Mouse (Mus musculus) forebrain, embryonic 12.5 days (tissue): Measurements from ENCODE around the gene Cyfip2. TPM values are rescaled to one million over a fixed set of nuclear protein-coding genes. Genes with fewer than 3 reads are reported as not detected.
A peak's percentile ranks its signal among the peaks of the same experiment; 100 is the strongest.

Experiments used
- ATAC-seq: fragments of 200-750 bp; cut with Nextera tagmentation; 2 replicates; pipeline ENCODE4 v1.8.0; 2017; ENCODE audit warnings: moderate TSS enrichment; ENCODE audit not compliant: low FRiP score
- H3K27ac ChIP-seq: fragments of 300-500 bp; sonication (generic); 2 replicates; pipeline ENCODE4 v1.5.1; 2016; ENCODE audit warnings: mild to moderate bottlenecking
- H3K27me3 ChIP-seq: fragments of 300-500 bp; sonication (generic); 2 replicates; pipeline ENCODE4 v1.6.1; 2016; ENCODE audit warnings: mild to moderate bottlenecking
- H3K36me3 ChIP-seq: fragments of 300-500 bp; sonication (generic); replicated peaks from 2 replicates; pipeline ENCODE4 v1.6.1; 2016; ENCODE audit warnings: mild to moderate bottlenecking
- H3K4me1 ChIP-seq: fragments of 300-500 bp; sonication (generic); 2 replicates; pipeline ENCODE4 v1.6.1; 2016
- H3K4me2 ChIP-seq: fragments of 300-500 bp; sonication (generic); 2 replicates; pipeline ENCODE4 v1.6.1; 2016; ENCODE audit warnings: mild to moderate bottlenecking, moderate library complexity
- H3K4me3 ChIP-seq: fragments of 300-500 bp; sonication (generic); replicated peaks from 2 replicates; pipeline ENCODE4 v1.5.1; 2016; ENCODE audit warnings: mild to moderate bottlenecking
- H3K9ac ChIP-seq: fragments of 300-500 bp; sonication (generic); 2 replicates; pipeline ENCODE4 v1.6.1; 2016; ENCODE audit warnings: mild to moderate bottlenecking
- H3K9me3 ChIP-seq: fragments of 300-500 bp; sonication (generic); 2 replicates; pipeline ENCODE4 v1.6.1; 2016
- WGBS: fragments of 180-500 bp; shearing (Covaris S2); methylation state at CpG from one replicate; pipeline ENCODE4 v1.1.7; 2016; 5-methylcytosine and 5-hydroxymethylcytosine counted together
- polyA plus RNA-seq: library from polyadenylated mRNA; unstranded; fragments of >200 nt; fragmentation: Nextera tagmentation; extraction: Ambion mirVana; gene quantifications from 2 replicates; pipeline ENCODE4 v1.2.1, GENCODE M21; 2016

The Cyfip2 gene
- polyA plus RNA-seq, 1 experiment from 2014 or later: 55.7 TPM

GRCm38 (mm10) chr11:46304864-46305710 is 7.6 kb downstream of the Cyfip2 start:
- no peak overlapping the region for H3K4me3 ChIP-seq
- H3K4me2 ChIP-seq: no peak overlapping the region
- no peak overlapping the region for H3K9ac ChIP-seq
- H3K27ac ChIP-seq: no peak overlapping the region
- H3K4me1 ChIP-seq: peaks cover 27% of the 10 kb centered on the region
- ATAC-seq: no peak
- H3K36me3 ChIP-seq: no peaks in the 10 kb centered on the region; the same call in 1 of the 2 replicates
- WGBS: 85% methylated on average over 9 of the region's 9 CpGs
- H3K9me3 ChIP-seq: no peaks in the 10 kb centered on the region
- no peaks in the 10 kb centered on the region for H3K27me3 ChIP-seq

- Histone ChIP-seq H3K27me3 (no peaks in the 10 kb centered on the region), H3K4me2 (no peak overlapping the region), H3K36me3 (no peaks in the 10 kb centered on the region; the same call in 1 of the 2 replicates), H3K4me3 (no peak overlapping the region), H3K9ac (no peak overlapping the region), H3K27ac (no peak overlapping the region), H3K4me1 (peaks cover 17% of the 10 kb centered on the region), H3K9me3 (no peaks in the 10 kb centered on the region)
- ATAC-seq: no peak
- 82% methylated on average over 10 of the region's 10 CpGs for WGBS
Measured at GRCm38 (mm10) chr11:46304093-46304492, 8.6 kb downstream of the Cyfip2 start.

- 91% methylated on average over 9 of the region's 9 CpGs for WGBS
- H3K9ac ChIP-seq: no peak overlapping the region
- no peaks in the 10 kb centered on the region for H3K36me3 ChIP-seq
- no peak overlapping the region for H3K4me3 ChIP-seq
- no peaks in the 10 kb centered on the region for H3K9me3 ChIP-seq
- peaks cover 13% of the 10 kb centered on the region for H3K4me1 ChIP-seq
- no peak overlapping the region for H3K4me2 ChIP-seq
- no peak for ATAC-seq
- H3K27me3 ChIP-seq: no peaks in the 10 kb centered on the region
- no peak overlapping the region for H3K27ac ChIP-seq
Measured at GRCm38 (mm10) chr11:46302471-46302870, 10.2 kb downstream of the Cyfip2 start.

GRCm38 (mm10) chr11:46301579-46302248 is 10.9 kb downstream of the Cyfip2 start:
- Histone ChIP-seq H3K9ac (no peak overlapping the region), H3K4me2 (no peak overlapping the region), H3K4me3 (no peak overlapping the region), H3K4me1 (peaks cover 13% of the 10 kb centered on the region), H3K27me3 (no peaks in the 10 kb centered on the region), H3K36me3 (no peaks in the 10 kb centered on the region), H3K27ac (no peak overlapping the region), H3K9me3 (no peaks in the 10 kb centered on the region)
- 90% methylated on average over 23 of the region's 23 CpGs for WGBS
- ATAC-seq: no peak

GRCm38 (mm10) chr11:46299901-46300300 is 12.8 kb downstream of the Cyfip2 start:
- WGBS: 43% methylated on average over 6 of the region's 6 CpGs
- H3K27ac ChIP-seq: no peak overlapping the region
- no peak for ATAC-seq
- H3K9ac ChIP-seq: no peak overlapping the region
- H3K36me3 ChIP-seq: no peaks in the 10 kb centered on the region
- H3K4me2 ChIP-seq: no peak overlapping the region
- H3K4me1 ChIP-seq: peaks cover 7% of the 10 kb centered on the region
- no peaks in the 10 kb centered on the region for H3K9me3 ChIP-seq
- H3K4me3 ChIP-seq: no peak overlapping the region
- H3K27me3 ChIP-seq: no peaks in the 10 kb centered on the region

GRCm38 (mm10) chr11:46298889-46299785 is 13.5 kb downstream of the Cyfip2 start:
- Histone ChIP-seq H3K4me3 (no peak overlapping the region), H3K4me1 (peaks cover 7% of the 10 kb centered on the region; the same call in 1 of the 2 replicates), H3K27me3 (no peaks in the 10 kb centered on the region), H3K36me3 (no peaks in the 10 kb centered on the region), H3K9me3 (no peaks in the 10 kb centered on the region), H3K9ac (no peak overlapping the region), H3K27ac (no peak overlapping the region), H3K4me2 (no peak overlapping the region)
- 83% methylated on average over 13 of the region's 13 CpGs for WGBS
- ATAC-seq: no peak

- 85% methylated on average over 11 of the region's 11 CpGs for WGBS
- Histone ChIP-seq H3K27me3 (no peaks in the 10 kb centered on the region), H3K4me1 (peaks cover 11% of the 10 kb centered on the region; the same call in 1 of the 2 replicates), H3K4me2 (no peak overlapping the region), H3K9ac (no peak overlapping the region), H3K4me3 (no peak overlapping the region), H3K36me3 (peaks cover 3% of the 10 kb centered on the region), H3K27ac (no peak overlapping the region), H3K9me3 (no peaks in the 10 kb centered on the region)
- ATAC-seq: no peak
Measured at GRCm38 (mm10) chr11:46294390-46294789, 18.3 kb downstream of the Cyfip2 start.

GRCm38 (mm10) chr11:46293491-46293890 is 19.2 kb downstream of the Cyfip2 start:
- Histone ChIP-seq H3K9ac (no peak overlapping the region), H3K36me3 (peaks cover 12% of the 10 kb centered on the region), H3K4me1 (peaks cover 11% of the 10 kb centered on the region; the same call in 1 of the 2 replicates), H3K4me2 (no peak overlapping the region), H3K27me3 (no peaks in the 10 kb centered on the region), H3K4me3 (no peak overlapping the region), H3K9me3 (no peaks in the 10 kb centered on the region), H3K27ac (no peak overlapping the region)
- 90% methylated on average over 5 of the region's 5 CpGs for WGBS
- ATAC-seq: no peak

GRCm38 (mm10) chr11:46290988-46291405 is 21.7 kb downstream of the Cyfip2 start:
- Histone ChIP-seq H3K9me3 (no peaks in the 10 kb centered on the region), H3K4me1 (peaks cover 15% of the 10 kb centered on the region; the same call in 1 of the 2 replicates), H3K27me3 (no peaks in the 10 kb centered on the region), H3K4me3 (no peak overlapping the region), H3K27ac (no peak overlapping the region), H3K4me2 (no peak overlapping the region), H3K36me3 (peaks cover 28% of the 10 kb centered on the region), H3K9ac (no peak overlapping the region)
- peak; percentile 55; the same call in 1 of the 2 replicates for ATAC-seq
- WGBS: 48% methylated on average over 10 of the region's 10 CpGs

GRCm38 (mm10) chr11:46289561-46289960 is 23.1 kb downstream of the Cyfip2 start:
- Histone ChIP-seq H3K4me3 (no peak overlapping the region), H3K36me3 (peaks cover 35% of the 10 kb centered on the region), H3K27ac (no peak overlapping the region), H3K9ac (no peak overlapping the region), H3K4me1 (peaks cover 15% of the 10 kb centered on the region; the same call in 1 of the 2 replicates), H3K9me3 (no peaks in the 10 kb centered on the region), H3K27me3 (no peaks in the 10 kb centered on the region), H3K4me2 (no peak overlapping the region)
- ATAC-seq: no peak
- 86% methylated on average over 9 of the region's 9 CpGs for WGBS

- H3K27ac ChIP-seq: no peak overlapping the region
- 57% methylated on average over 4 of the region's 4 CpGs for WGBS
- ATAC-seq: no peak
- no peaks in the 10 kb centered on the region for H3K9me3 ChIP-seq
- H3K4me2 ChIP-seq: no peak overlapping the region
- peaks cover 40% of the 10 kb centered on the region for H3K36me3 ChIP-seq
- no peak overlapping the region for H3K9ac ChIP-seq
- H3K4me3 ChIP-seq: no peak overlapping the region
- H3K4me1 ChIP-seq: peaks cover 12% of the 10 kb centered on the region; the same call in 1 of the 2 replicates
- H3K27me3 ChIP-seq: no peaks in the 10 kb centered on the region
Measured at GRCm38 (mm10) chr11:46289022-46289421, 23.6 kb downstream of the Cyfip2 start.

GRCm38 (mm10) chr11:46288091-46288490 is 24.6 kb downstream of the Cyfip2 start:
- no peaks in the 10 kb centered on the region for H3K27me3 ChIP-seq
- H3K4me2 ChIP-seq: no peak overlapping the region
- WGBS: 82% methylated on average over 5 of the region's 5 CpGs
- peaks cover 12% of the 10 kb centered on the region; the same call in 1 of the 2 replicates for H3K4me1 ChIP-seq
- peaks cover 48% of the 10 kb centered on the region for H3K36me3 ChIP-seq
- no peak overlapping the region for H3K27ac ChIP-seq
- no peak overlapping the region for H3K9ac ChIP-seq
- H3K4me3 ChIP-seq: no peak overlapping the region
- H3K9me3 ChIP-seq: no peaks in the 10 kb centered on the region
- ATAC-seq: no peak
